Mouse (Mus musculus) heart, adult 2 months (tissue): ENCODE measurements around the gene Stpg3.
A peak's percentile ranks its signal among the peaks of the same experiment; 100 is the strongest.

ENCODE experiments used
- CTCF ChIP-seq: fragments of 200-600 bp; IDR thresholded peaks from 2 replicates; pipeline ENCODE4 v1.8.1; 2022; ENCODE audit warnings: antibody characterized with exemption, mild to moderate bottlenecking, moderate library complexity
- POLR2A ChIP-seq: fragments of 200-500 bp; IDR thresholded peaks from 2 replicates; pipeline ENCODE4 v1.6.1; 2011; ENCODE audit warnings: mild to moderate bottlenecking, low read depth, low read length, control low read depth; ENCODE audit not compliant: insufficient read depth

- TF ChIP-seq CTCF (no peak), POLR2A (peak; percentile 68)
Observed at GRCm38 (mm10) chr2:25211121-25211670, 3.2 kb downstream of the Stpg3 start, which contains the start of gene Nelfb.
